Mouse (Mus musculus) G1E (cell line): ENCODE results near the gene Zfp617.

Experiments used
- CTCF ChIP-seq: IDR thresholded peaks from 2 replicates; pipeline ENCODE4 v1.5.1; 2012; ENCODE audit warnings: low read depth, low read length, inconsistent platforms, mixed read lengths
- GATA1 ChIP-seq: IDR thresholded peaks from 2 replicates; pipeline ENCODE4 v1.6.1; 2012; ENCODE audit warnings: borderline replicate concordance, low read length, inconsistent platforms, mixed read lengths
- GATA2 ChIP-seq: IDR thresholded peaks from 2 replicates; pipeline ENCODE4 v1.6.1; 2012; ENCODE audit warnings: low read depth, low read length, inconsistent platforms, borderline replicate concordance
- POLR2AphosphoS5 ChIP-seq: IDR thresholded peaks from 2 replicates; pipeline ENCODE4 v1.6.1; 2012; ENCODE audit warnings: low read depth, low read length, inconsistent platforms; ENCODE audit not compliant: insufficient replicate concordance
- TAL1 ChIP-seq: conservative IDR thresholded peaks from 2 replicates; pipeline ENCODE4 v1.6.1; 2012; ENCODE audit warnings: low read depth, low read length, inconsistent platforms, mixed read lengths

DNA sequence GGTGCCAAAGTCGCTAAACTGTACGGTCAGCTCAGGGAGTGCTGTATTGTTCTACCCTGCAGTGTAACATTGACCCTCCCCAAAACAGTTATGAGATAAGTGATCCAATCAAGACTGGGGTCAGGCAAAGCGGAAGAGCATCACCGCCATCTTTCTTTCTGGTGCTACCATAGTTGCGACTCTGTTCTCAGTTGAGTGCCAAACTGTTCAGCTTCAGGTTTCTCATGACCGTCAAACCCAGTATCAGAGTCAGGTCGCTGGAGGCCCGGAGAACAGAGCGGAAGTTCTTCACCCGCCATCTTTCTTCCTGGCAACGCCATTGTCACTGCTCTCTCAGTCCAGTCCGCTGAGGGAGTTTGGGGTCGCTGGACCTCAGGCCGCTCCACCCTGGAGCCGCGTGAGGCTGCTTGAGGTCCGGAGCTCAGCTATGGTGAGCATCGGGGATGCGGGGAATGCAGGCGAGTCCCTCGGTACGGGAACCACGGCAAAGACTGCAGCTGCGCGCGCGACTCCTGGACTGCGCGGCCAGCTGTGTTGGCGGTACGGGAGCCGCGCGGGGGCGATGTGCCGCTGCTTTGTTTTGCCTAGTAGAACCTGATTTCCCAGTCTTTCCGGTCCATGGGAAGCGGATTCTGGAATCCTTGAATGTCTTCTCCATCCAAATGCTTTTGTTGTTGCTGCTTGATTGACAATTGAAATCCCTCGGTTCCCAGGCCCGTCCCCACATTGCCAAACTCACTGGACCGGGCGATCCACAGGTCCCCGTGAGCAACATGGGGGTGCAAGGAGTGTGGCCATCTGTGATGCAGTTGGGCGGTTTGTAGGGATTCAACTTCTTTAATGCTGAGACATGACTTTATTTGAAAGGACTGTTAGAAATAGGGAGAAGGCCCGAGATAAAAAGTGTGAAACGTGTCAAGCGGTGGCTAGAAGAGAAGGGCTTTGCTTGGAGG, at the start of gene Zfp617, which contains the start of gene Zfp882:
- TF ChIP-seq CTCF (no peak), GATA1 (no peak), POLR2AphosphoS5 (no peak), GATA2 (no peak), TAL1 (no peak)
